Mouse (Mus musculus): ENCODE measurements at regions not wholly inside any gene's neighbourhood (a gene's known extent, or its start where the extent isn't known, plus 50 kb on each side); places are given as distances from the start of the nearest gene placed in this dataset.

DNA sequence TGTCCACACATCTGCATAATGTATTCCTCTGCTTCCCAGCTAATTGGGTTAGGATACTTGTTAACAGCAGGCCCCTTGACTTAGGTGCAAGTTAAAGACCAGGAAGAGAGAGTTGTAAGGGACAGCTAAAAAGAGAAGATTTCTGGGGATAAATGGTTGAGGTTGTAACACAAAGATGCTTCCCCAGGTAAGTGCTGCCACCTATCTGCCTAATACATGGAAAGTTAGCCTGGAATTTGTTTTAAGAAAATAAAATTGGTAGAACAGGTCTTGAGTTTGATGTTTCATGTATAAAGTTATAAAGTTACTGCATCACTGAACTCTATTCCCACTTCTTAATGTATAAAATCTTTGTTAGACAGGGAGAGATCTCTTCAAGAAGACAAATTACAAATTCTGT lies 232.4 kb upstream of the Aga start:
- Histone ChIP-seq H3K36me3 (ENCODE audit: control insufficient read depth, insufficient read depth, low read length) (no peaks in the 10 kb centered on the region), H3K9me3 (ENCODE audit: control insufficient read depth, low read length) (no peaks in the 10 kb centered on the region), H3K4me3 (ENCODE audit: low read depth, low read length) (no peak overlapping the region), H3K4me1 (ENCODE audit: control insufficient read depth, insufficient read depth, low read length) (no peaks in the 10 kb centered on the region), H3K4me2 (ENCODE audit: low read depth, low read length) (no peak overlapping the region), H3K27ac (replicated peaks; ENCODE audit: low read depth, low read length) (no peak overlapping the region), H3K9ac (ENCODE audit: low read depth, low read length) (no peak overlapping the region), H3K27me3 (replicated peaks; ENCODE audit: control insufficient read depth, insufficient read depth, low read length) (no peaks in the 10 kb centered on the region)
- ATAC-seq (ENCODE audit: low read depth), result no peak
- DNase-seq (ENCODE audit: low spot score), result peak; percentile 2

DNA sequence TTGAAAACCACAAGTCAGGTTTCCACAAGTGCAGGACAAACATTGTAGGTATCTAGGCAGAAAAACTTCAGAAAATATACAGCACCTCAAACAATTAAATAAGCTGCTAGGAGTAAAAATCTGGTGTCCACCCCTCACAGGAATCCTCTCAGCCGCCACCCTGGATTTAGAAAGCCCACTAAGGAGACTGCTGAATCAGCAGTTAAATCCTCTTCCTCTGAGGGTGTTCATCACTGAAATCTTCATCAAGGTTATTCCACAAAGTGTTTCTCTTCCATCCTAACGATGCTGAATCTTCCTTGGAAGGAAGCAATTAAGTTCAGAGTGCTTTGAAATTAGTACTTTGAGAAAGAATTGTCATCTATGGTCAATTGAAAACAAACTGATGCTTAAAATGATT lies 230.5 kb upstream of the Aga start:
- no peaks in the 10 kb centered on the region for H3K36me3 ChIP-seq (ENCODE audit: control insufficient read depth, insufficient read depth, low read length)
- no peak overlapping the region for H3K9ac ChIP-seq (ENCODE audit: low read depth, low read length)
- no peaks in the 10 kb centered on the region for H3K9me3 ChIP-seq (ENCODE audit: control insufficient read depth, low read length)
- no peak overlapping the region for H3K4me3 ChIP-seq (ENCODE audit: low read depth, low read length)
- WGBS, result 57% methylated on average over 2 of the region's 2 CpGs
- DNase-seq (ENCODE audit: low spot score) (no peak), ATAC-seq (ENCODE audit: low read depth) (no peak)
- no peak overlapping the region for H3K27ac ChIP-seq (replicated peaks; ENCODE audit: low read depth, low read length)
- no peaks in the 10 kb centered on the region for H3K4me1 ChIP-seq (ENCODE audit: control insufficient read depth, insufficient read depth, low read length)
- no peaks in the 10 kb centered on the region for H3K27me3 ChIP-seq (replicated peaks; ENCODE audit: control insufficient read depth, insufficient read depth, low read length)
- no peak overlapping the region for H3K4me2 ChIP-seq (ENCODE audit: low read depth, low read length)

Measured in embryonic facial prominence, embryonic 14.5 days (tissue).